Mouse (Mus musculus): ENCODE measurements around the gene Tulp3.

DNA sequence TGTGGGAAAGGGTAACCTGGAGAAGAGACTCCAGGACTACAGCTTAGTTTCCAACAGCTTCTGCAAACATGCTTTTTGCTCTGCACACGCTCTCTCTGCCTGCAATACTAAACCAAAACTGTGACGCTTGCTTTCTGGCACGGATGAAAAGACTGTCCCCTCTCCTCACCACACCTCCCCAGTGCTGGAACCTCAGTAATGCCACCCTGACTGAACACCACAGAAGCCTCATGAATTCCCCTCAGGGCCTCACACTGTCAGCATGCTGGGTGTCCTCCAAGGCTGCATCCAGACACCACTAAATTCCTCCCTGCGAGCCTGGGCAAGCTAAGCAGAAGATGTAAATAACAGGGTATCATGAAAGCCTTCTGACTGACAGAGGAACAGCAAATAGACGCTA, 16.8 kb downstream of the Tulp3 start:
- TF ChIP-seq USF1 (IDR thresholded peaks at IDR 0.05; ENCODE audit: low read depth, low read length) (no peak), POLR2AphosphoS2 (IDR thresholded peaks at IDR 0.05; ENCODE audit: low read depth, low read length) (no peak), POLR2A (IDR thresholded peaks at IDR 0.05; ENCODE audit: low read depth, low read length) (no peak), CTCF (conservative IDR thresholded peaks at IDR 0.05 in 1 of 2, IDR thresholded peaks at IDR 0.05 in 1 of 2; ENCODE audit: low read depth in 2 of 2, low read length in 2 of 2) (no peak), KAT2A (IDR thresholded peaks at IDR 0.05; ENCODE audit: insufficient replicate concordance, low read length) (no peak), BHLHE40 (IDR thresholded peaks at IDR 0.05; ENCODE audit: low read depth, low read length) (no peak), RCOR1 (conservative IDR thresholded peaks at IDR 0.05; ENCODE audit: low read depth, low read length) (no peak), NELFE (IDR thresholded peaks at IDR 0.05; ENCODE audit: low read depth, low read length) (no peak), RAD21 (IDR thresholded peaks at IDR 0.05; ENCODE audit: low read depth, low read length) (no peak), ZKSCAN1 (IDR thresholded peaks at IDR 0.05; ENCODE audit: borderline replicate concordance, low read depth, low read length) (no peak)
